Mouse (Mus musculus): ENCODE data around the gene Klhl2. TPM values are rescaled to one million over a fixed set of nuclear protein-coding genes. Genes with fewer than 3 reads are reported as not detected.

The Klhl2 gene
- polyA plus RNA-seq (2015; fragmentation: Nextera tagmentation; extraction: Ambion mirVana): 30.1 and 32.9 TPM in 2 replicates

GRCm38 (mm10) chr8:64849897-64850541 is at the start of gene Klhl2:
Gene Klhl2, minus strand, starts transcription at chr8:64850017.
- peak; percentile 86 for ATAC-seq
- peak within 1 kb of the TSS; percentile 91 for H3K4me2 ChIP-seq (ENCODE audit: low read length)
- WGBS: 0% methylated on average over 45 of the region's 68 CpGs
- peak within 1 kb of the TSS; percentile 76 for H3K9ac ChIP-seq (replicated peaks; ENCODE audit: low read depth, low read length)
- H3K27me3 ChIP-seq (replicated peaks; ENCODE audit: control insufficient read depth, insufficient read depth, low read length): no peaks in the 10 kb centered on the region
- no peaks in the 10 kb centered on the region for H3K36me3 ChIP-seq (ENCODE audit: control insufficient read depth, insufficient read depth)
- H3K4me3 ChIP-seq (replicated peaks; ENCODE audit: low read length): peak within 1 kb of the TSS; percentile 79
- H3K4me1 ChIP-seq (replicated peaks; ENCODE audit: control insufficient read depth, insufficient read depth, low read length): peaks cover 21% of the 10 kb centered on the region
- no peaks in the 10 kb centered on the region for H3K9me3 ChIP-seq (ENCODE audit: control insufficient read depth, low read length)
- peak within 1 kb of the TSS; percentile 87 for H3K27ac ChIP-seq (ENCODE audit: low read length)

- H3K27ac ChIP-seq (ENCODE audit: low read length): no peak overlapping the region
- H3K4me3 ChIP-seq (replicated peaks; ENCODE audit: low read length): no peak overlapping the region
- H3K4me1 ChIP-seq (replicated peaks; ENCODE audit: control insufficient read depth, insufficient read depth, low read length): no peaks in the 10 kb centered on the region
- WGBS: 33% methylated on average over 4 of the region's 4 CpGs
- no peak overlapping the region for H3K9ac ChIP-seq (replicated peaks; ENCODE audit: low read depth, low read length)
- no peaks in the 10 kb centered on the region for H3K27me3 ChIP-seq (replicated peaks; ENCODE audit: control insufficient read depth, insufficient read depth, low read length)
- H3K9me3 ChIP-seq (ENCODE audit: control insufficient read depth, low read length): no peaks in the 10 kb centered on the region
- no peak for ATAC-seq
- no peaks in the 10 kb centered on the region for H3K36me3 ChIP-seq (ENCODE audit: control insufficient read depth, insufficient read depth)
- H3K4me2 ChIP-seq (ENCODE audit: low read length): no peak overlapping the region
Observed at GRCm38 (mm10) chr8:64898710-64899109, 48.9 kb upstream of the Klhl2 start.

DNA sequence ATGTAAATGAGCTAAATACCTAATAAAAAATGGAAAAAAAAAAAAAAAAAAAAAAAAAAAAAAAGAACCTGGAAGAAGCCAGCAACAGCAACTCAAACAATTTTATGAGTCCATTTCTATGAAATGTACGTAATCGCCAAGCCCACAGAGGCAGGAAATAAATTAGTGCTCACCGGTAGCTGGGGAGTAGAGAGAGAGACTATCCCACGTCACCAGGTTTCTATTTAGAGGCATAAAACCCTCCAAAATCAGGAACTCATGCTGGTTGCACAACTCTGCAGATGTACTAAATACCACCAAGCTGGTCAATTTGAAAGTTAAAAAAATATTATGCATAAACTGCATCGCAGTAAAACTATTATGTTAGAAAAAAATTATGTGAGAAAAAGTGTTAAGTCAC is 46.9 kb upstream of the Klhl2 start:
- H3K9me3 ChIP-seq (ENCODE audit: control insufficient read depth, low read length): no peaks in the 10 kb centered on the region
- 92% methylated on average over 5 of the region's 5 CpGs for WGBS

GRCm38 (mm10) chr8:64880619-64881200 is 30.9 kb upstream of the Klhl2 start:
- H3K4me2 ChIP-seq (ENCODE audit: low read length): no peak overlapping the region
- no peaks in the 10 kb centered on the region for H3K4me1 ChIP-seq (replicated peaks; ENCODE audit: control insufficient read depth, insufficient read depth, low read length)
- no peak overlapping the region for H3K27ac ChIP-seq (ENCODE audit: low read length)
- WGBS: 43% methylated on average over 13 of the region's 13 CpGs
- H3K4me3 ChIP-seq (replicated peaks; ENCODE audit: low read length): no peak overlapping the region
- no peaks in the 10 kb centered on the region for H3K27me3 ChIP-seq (replicated peaks; ENCODE audit: control insufficient read depth, insufficient read depth, low read length)
- H3K9ac ChIP-seq (replicated peaks; ENCODE audit: low read depth, low read length): no peak overlapping the region
- H3K36me3 ChIP-seq (ENCODE audit: control insufficient read depth, insufficient read depth): no peaks in the 10 kb centered on the region
- H3K9me3 ChIP-seq (ENCODE audit: control insufficient read depth, low read length): no peaks in the 10 kb centered on the region
- ATAC-seq: no peak

More for the DNA sequence above, 46.9 kb upstream of the Klhl2 start:
- H3K27me3 ChIP-seq (replicated peaks; ENCODE audit: control insufficient read depth, insufficient read depth, low read length): no peaks in the 10 kb centered on the region
- H3K4me3 ChIP-seq (replicated peaks; ENCODE audit: low read length): no peak overlapping the region
- no peak overlapping the region for H3K27ac ChIP-seq (ENCODE audit: low read length)
- no peak for ATAC-seq
- no peaks in the 10 kb centered on the region for H3K36me3 ChIP-seq (ENCODE audit: control insufficient read depth, insufficient read depth)
- no peak overlapping the region for H3K4me2 ChIP-seq (ENCODE audit: low read length)
- H3K4me1 ChIP-seq (replicated peaks; ENCODE audit: control insufficient read depth, insufficient read depth, low read length): no peaks in the 10 kb centered on the region
- no peak overlapping the region for H3K9ac ChIP-seq (replicated peaks; ENCODE audit: low read depth, low read length)

- no peaks in the 10 kb centered on the region for H3K9me3 ChIP-seq (ENCODE audit: control insufficient read depth, low read length)
- WGBS: 83% methylated on average over 22 of the region's 22 CpGs
Observed at GRCm38 (mm10) chr8:64877630-64878312, 28.0 kb upstream of the Klhl2 start.

GRCm38 (mm10) chr8:64871469-64872165 is 21.8 kb upstream of the Klhl2 start:
- 85% methylated on average over 12 of the region's 12 CpGs for WGBS
- no peaks in the 10 kb centered on the region for H3K36me3 ChIP-seq (ENCODE audit: control insufficient read depth, insufficient read depth)
- no peak overlapping the region for H3K4me3 ChIP-seq (replicated peaks; ENCODE audit: low read length)
- ATAC-seq: no peak
- H3K4me1 ChIP-seq (replicated peaks; ENCODE audit: control insufficient read depth, insufficient read depth, low read length): no peaks in the 10 kb centered on the region
- H3K27ac ChIP-seq (ENCODE audit: low read length): no peak overlapping the region
- H3K27me3 ChIP-seq (replicated peaks; ENCODE audit: control insufficient read depth, insufficient read depth, low read length): no peaks in the 10 kb centered on the region
- H3K4me2 ChIP-seq (ENCODE audit: low read length): no peak overlapping the region
- H3K9me3 ChIP-seq (ENCODE audit: control insufficient read depth, low read length): peaks cover 3% of the 10 kb centered on the region; the same call in 1 of the 2 replicates
- no peak overlapping the region for H3K9ac ChIP-seq (replicated peaks; ENCODE audit: low read depth, low read length)

More at GRCm38 (mm10) chr8:64877630-64878312, 28.0 kb upstream of the Klhl2 start:
- Histone ChIP-seq H3K4me3 (replicated peaks; ENCODE audit: low read length) (no peak overlapping the region), H3K9ac (replicated peaks; ENCODE audit: low read depth, low read length) (no peak overlapping the region), H3K27me3 (replicated peaks; ENCODE audit: control insufficient read depth, insufficient read depth, low read length) (no peaks in the 10 kb centered on the region), H3K4me1 (replicated peaks; ENCODE audit: control insufficient read depth, insufficient read depth, low read length) (no peaks in the 10 kb centered on the region), H3K4me2 (ENCODE audit: low read length) (no peak overlapping the region), H3K36me3 (ENCODE audit: control insufficient read depth, insufficient read depth) (no peaks in the 10 kb centered on the region), H3K27ac (ENCODE audit: low read length) (no peak overlapping the region)
- no peak for ATAC-seq

GRCm38 (mm10) chr8:64870218-64870617 is 20.4 kb upstream of the Klhl2 start:
- Histone ChIP-seq H3K9ac (replicated peaks; ENCODE audit: low read depth, low read length) (no peak overlapping the region), H3K4me3 (replicated peaks; ENCODE audit: low read length) (no peak overlapping the region), H3K27me3 (replicated peaks; ENCODE audit: control insufficient read depth, insufficient read depth, low read length) (no peaks in the 10 kb centered on the region), H3K4me2 (ENCODE audit: low read length) (no peak overlapping the region), H3K4me1 (replicated peaks; ENCODE audit: control insufficient read depth, insufficient read depth, low read length) (no peaks in the 10 kb centered on the region), H3K27ac (ENCODE audit: low read length) (no peak overlapping the region), H3K9me3 (ENCODE audit: control insufficient read depth, low read length) (peaks cover 3% of the 10 kb centered on the region; the same call in 1 of the 2 replicates), H3K36me3 (ENCODE audit: control insufficient read depth, insufficient read depth) (no peaks in the 10 kb centered on the region)
- 52% methylated on average over 2 of the region's 2 CpGs for WGBS
- no peak for ATAC-seq

DNA sequence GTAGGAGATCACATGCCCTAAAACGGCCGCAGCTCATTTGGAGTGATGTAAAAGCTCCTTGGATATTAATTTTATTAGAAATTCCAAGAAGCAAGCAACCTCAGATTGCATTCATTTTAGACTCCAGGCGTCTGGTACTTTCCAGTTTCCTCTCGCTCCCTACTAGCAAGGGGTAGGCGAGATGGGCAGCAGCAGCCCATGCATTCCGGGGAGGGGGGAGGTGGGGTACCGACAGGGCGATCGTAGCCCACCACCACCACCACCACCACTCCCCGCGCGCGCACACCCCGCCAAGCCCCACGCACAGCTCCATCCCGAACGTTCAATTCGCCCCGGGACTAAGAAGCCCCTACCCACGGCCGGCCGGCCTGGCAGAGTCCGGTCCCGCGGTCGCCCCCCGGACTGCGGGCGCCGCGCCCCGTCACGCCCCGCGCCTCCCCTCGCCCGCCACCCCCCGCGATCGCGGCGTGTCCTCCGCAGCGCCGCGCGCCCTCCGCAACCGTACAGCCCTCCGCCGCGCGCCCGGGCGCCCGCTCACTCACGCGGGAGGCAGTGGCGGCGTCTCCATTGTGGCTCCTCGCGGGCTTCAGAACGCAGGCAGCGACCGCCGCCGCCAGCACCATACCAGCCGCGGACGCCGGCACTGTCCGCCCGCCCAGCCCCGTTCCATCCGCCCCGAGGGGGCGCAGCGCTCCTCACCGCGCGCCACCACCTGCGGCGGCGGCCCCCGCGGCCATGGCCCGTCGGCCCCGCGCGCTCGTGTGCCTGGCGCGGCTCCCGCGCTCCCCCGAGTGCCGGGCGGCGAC is 523 bp downstream of the Klhl2 start:
- peak; percentile 85 for ATAC-seq
- Histone ChIP-seq H3K9ac (replicated peaks; ENCODE audit: low read depth, low read length) (peak overlapping the region; percentile 76), H3K27me3 (replicated peaks; ENCODE audit: control insufficient read depth, insufficient read depth, low read length) (no peaks in the 10 kb centered on the region), H3K4me1 (replicated peaks; ENCODE audit: control insufficient read depth, insufficient read depth, low read length) (peaks cover 21% of the 10 kb centered on the region), H3K4me3 (replicated peaks; ENCODE audit: low read length) (peak overlapping the region; percentile 79), H3K9me3 (ENCODE audit: control insufficient read depth, low read length) (no peaks in the 10 kb centered on the region), H3K36me3 (ENCODE audit: control insufficient read depth, insufficient read depth) (no peaks in the 10 kb centered on the region), H3K4me2 (ENCODE audit: low read length) (peak overlapping the region; percentile 91), H3K27ac (ENCODE audit: low read length) (peak overlapping the region; percentile 87)
- WGBS: under 1% methylated on average over 68 of the region's 100 CpGs

Measured in forebrain, embryonic 16.5 days (tissue).